Mouse (Mus musculus) A20 (cell line): ENCODE data around the gene Ror1.

Experiments
- DNase-seq: peaks from one replicate; pipeline ENCODE4 v3.0.0-alpha.2; 2011; ENCODE audit warnings: low read depth, low spot score

Gene Ror1

GRCm38 (mm10) chr4:100251270-100251669 is 155.7 kb downstream of the Ror1 start:
- no peak for DNase-seq

GRCm38 (mm10) chr4:100252050-100252449 is 156.5 kb downstream of the Ror1 start:
- no peak for DNase-seq

DNA sequence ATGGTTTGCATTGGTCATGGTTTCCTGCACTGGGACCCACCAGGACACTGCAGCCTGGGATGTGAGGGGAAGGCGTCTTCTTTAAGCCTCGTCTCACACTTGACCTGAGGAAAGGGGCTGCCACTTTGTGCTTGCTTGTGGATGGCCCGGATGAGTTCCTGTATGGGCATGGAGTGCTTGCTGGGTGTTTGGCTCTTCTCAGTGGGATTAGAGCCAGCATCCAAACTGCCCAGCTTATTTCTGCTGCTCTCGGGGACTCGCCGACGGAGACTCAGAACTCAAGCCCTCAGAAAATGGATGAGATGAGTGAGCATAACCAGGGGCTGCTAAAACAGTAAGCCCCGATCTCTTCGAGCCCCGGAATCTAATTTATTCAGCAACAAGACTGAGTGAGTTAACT is 157.1 kb downstream of the Ror1 start:
- DNase-seq, result no peak

- DNase-seq, result no peak
Observed at GRCm38 (mm10) chr4:100253401-100253800, 157.8 kb downstream of the Ror1 start.

DNA sequence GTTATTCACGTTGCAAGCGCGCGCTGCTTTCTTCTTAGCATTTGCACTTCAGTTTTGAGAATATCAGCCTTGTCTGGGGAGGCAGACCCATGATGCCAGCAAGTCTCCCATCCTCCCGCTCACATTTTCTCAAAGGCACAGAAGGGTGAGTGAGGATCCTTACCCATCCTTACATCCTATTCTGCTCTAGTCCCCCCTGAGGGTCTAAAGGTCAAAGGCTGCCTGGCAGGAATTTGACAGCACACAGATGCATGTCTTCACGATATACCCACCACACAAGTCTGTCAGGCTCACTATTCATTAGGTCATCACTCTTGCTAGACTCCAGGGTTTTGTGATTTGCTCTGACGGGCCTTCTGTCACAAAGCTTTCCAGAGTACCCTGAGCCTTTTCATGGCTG is 158.2 kb downstream of the Ror1 start:
- DNase-seq, result no peak

DNA sequence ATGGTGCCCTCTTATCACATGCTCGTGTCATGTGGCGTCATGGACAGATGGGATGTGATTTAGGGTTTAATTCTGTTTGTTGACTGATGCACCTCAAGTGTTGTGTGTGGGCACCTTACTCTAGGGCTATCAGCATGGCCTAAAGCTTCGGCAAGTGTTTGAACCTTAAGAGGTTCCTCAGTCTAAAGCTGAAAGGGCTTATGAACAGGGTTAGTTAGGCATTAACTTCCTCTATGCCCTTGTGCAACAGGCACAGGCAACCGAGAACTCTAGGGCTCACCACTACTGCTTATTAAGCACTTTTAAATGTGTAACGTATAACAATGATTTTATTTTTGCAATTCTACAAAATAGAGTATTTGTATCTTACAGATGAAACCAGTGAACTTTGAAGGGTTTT is 162.9 kb downstream of the Ror1 start:
- DNase-seq, result no peak

- no peak for DNase-seq
Observed at GRCm38 (mm10) chr4:100263917-100264316, 168.3 kb downstream of the Ror1 start.

DNA sequence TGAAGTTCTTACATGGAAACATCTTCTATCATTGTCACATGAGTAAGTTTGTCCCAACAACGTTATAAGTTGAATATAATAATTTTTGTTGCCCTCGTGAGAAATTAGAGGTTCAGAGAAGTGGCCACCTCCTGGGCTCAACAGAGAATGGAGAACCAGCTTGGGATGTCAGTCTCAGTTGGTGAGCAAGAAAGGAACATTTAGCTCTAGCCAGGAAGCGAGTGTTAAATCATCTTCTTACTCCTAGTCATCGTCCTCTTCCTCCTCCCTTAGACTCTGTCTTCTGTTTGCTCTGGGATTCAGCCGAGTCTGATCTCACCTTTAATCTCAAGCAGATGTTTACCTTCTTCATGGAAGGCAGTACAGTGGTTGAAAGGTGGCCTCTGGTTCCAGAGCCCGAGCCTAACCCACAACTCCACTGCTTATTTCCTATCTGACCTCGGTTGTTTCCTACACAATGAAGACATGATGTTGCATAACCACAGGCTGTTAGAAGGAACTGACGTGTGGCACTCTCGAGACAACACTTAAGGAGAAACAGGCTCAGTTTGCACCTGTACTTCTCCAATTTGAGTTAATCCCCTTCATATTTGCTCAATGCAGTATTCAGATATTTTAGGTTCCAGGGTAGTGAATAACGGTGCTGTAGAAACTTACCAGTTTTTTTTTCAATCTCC is 175.6 kb downstream of the Ror1 start:
- no peak for DNase-seq

DNA sequence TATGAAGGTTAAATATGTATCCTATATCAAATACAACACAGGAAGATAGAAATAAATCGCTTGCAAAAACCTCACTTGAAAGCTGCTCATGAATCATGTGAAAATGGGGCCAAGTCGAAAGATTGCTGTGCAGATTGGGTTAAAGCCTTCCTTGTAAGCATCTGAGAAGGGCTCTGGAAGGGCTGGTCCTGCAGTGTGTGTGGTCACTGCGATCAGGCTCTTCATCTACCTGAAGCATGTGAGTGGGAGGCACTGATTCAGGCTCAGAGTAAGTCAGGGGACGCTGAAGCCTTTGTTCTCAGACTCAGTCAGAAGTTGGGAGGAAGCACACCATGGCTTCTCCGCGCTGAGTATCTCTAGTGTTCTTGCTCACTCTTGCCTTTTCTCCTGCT is 176.1 kb downstream of the Ror1 start:
- DNase-seq, result no peak

- no peak for DNase-seq
Observed at GRCm38 (mm10) chr4:100273356-100273755, 177.8 kb downstream of the Ror1 start.

DNA sequence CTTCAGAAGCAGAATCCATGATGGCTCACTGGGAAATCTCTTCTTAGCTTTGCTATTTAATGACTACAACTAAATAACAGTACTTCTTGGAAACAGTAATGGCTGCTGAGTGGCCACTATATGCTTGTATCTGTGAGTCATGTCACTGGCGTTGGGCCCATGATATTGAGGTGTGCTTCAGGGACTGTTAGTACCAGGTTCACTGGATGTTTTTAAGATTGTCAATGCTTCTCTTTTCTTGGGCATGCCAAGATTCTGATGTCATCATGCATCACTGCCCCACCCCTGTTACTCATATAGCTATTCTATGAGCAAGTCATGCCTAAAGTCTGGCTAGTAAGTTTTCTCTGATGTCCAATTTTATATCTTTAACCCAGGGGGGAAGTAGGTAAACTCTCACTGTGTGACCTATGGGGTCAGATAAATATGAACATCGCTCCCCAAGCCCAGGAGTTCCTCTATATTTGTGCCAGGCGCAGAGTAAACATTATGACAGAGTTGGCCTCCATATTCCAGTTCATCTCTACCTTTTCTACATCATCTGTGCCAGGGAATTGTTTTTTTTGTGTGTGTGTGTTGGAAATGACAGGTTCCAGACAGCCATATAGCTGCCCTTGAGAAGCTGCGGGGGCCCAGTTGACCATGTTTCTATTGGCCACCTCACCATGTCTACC is 178.4 kb downstream of the Ror1 start:
- no peak for DNase-seq

- no peak for DNase-seq
Observed at GRCm38 (mm10) chr4:100276482-100276881, 180.9 kb downstream of the Ror1 start.

DNA sequence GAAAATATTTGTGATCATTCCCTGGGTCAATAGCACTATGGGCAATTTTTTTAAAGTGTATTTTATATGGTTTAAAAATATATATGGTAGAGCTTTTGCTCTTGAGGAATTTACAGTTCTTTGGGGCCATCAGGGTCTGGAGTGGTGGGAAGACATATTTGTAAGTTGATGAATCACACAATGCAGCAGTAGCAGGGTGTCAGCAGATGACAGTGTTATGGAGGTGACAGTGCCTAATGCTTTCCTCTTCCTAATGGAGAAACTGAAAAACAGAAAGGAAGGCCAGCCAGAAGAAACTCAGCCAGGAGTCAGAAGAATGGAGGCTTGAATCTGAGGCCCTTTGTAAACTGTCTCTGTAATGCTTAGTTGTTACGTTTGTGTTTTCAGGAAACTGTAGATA is 181.4 kb downstream of the Ror1 start:
- DNase-seq, result no peak

DNA sequence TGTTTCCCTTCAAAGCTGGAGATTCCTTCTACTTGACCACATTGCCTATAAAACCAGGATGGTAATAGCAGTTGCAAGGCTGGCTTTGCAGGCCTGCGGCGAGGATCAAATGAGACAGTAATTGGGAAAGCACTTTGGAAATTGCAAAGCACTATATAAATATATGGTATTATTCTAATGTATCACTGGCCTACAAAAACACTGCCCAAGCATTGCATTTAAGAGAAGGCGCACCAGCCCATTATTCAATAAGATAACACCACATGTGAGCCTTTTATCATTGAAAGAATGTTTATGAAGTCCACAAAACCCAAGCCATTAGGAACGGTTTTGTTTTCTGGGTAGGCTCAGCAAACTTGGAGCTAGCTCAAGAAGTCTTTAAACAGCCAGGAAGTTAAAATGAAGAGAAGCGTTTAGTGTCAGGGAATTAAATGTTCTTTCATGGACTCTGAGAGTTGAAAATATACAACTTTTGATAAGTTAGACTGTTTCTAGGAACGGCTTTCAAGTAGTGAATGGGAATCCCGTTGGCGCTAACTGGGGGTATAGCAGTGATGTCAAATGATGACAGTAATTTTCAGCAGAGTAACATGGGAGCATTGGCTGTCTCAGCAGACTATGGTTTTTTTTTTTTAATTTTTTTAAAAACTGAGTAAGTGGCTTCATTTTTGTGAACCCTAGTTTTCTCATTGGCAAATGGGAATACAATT is 187.7 kb downstream of the Ror1 start:
- no peak for DNase-seq

- no peak for DNase-seq
Observed at GRCm38 (mm10) chr4:100284528-100284927, 188.9 kb downstream of the Ror1 start.

DNA sequence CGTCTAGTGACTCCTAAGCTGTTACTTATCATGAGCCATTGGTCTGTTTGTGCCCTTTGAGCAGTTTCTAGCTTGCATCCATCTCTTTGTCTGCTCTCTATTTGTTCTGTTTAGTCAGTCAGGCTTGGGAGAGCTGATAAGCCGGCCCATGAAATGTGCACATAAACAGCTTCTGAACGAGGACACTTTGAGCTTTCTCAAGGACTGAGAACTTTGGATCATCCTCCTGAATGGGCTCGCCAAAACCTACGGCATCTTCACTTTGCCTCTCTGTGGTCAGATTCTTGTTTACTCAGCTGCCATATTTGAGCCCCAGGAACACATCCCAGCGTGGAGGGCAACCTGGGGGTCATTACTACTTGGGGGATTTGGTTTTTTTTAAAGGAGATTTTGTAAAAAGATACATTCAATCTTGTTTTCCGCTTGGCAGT is 190.5 kb downstream of the Ror1 start:
- no peak for DNase-seq

DNA sequence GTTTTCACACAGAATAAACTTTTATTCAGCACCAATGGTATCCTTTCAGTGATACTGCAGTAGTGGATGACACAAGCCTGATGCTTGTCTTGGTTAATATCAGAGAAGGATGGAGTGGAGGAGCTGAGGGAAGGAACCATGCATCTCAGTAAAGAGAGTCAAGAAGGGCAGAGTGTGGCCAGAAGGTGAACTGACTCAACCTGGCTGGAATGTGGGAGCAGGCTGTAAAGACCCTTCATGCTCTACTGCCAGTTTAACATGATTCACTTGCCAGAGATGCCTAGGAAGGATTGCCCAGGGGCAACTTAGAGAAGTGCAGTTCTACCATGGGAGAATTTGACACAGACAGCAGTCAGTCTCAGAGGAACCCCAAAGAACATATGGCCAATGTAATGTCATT is 191.2 kb downstream of the Ror1 start:
- DNase-seq, result no peak

DNA sequence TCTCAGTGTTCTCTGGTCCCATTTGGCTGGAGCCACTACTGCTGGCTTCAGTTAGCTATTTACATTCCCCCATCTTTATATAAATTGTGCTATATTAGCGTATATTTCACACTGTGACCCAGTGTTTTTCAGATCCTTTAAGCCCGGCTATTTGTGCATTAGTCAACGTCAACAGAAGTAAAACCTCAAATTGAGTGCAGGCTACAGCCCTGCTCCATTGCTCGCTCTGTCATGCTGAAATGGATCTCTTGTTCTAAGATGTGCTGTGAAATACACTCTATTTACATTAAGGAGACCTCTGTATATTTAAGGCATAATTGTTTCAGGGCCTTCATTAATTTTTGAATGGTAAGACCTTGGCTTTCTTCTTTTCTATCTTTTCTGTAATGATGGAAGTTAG is 192.2 kb downstream of the Ror1 start:
- DNase-seq, result no peak

DNA sequence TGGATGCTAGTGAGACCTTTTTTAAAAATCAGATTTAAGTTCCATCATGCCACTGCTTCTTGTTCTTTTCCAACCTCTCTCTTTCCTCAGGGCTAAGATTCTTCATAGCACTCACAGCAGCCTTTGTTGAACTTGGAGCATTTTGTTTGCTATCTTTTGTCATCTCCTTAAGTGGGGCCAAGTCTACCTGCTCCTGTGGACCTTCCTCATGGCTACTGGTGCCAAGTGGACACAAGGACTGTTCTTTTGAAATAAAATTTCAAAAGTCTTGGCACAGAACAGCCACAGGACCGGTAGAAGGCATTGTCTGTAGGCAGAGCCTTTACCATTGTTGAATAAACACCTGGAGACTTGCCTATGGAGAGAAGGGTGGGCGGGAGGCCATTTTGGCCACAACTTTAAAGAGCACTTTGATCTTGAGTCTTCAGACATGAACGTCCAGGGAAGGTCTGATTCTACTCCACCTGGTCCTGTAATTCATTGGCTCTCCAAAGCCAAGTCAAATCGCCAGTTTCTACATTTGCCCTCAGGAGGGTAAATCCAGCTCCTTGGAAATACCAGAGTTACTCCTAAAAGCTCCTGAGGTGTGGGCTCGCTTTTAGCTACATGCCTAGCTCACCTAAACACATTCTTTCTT is 195.5 kb downstream of the Ror1 start:
- no peak for DNase-seq

- DNase-seq, result no peak
Observed at GRCm38 (mm10) chr4:100297678-100298077, 202.1 kb downstream of the Ror1 start.

DNA sequence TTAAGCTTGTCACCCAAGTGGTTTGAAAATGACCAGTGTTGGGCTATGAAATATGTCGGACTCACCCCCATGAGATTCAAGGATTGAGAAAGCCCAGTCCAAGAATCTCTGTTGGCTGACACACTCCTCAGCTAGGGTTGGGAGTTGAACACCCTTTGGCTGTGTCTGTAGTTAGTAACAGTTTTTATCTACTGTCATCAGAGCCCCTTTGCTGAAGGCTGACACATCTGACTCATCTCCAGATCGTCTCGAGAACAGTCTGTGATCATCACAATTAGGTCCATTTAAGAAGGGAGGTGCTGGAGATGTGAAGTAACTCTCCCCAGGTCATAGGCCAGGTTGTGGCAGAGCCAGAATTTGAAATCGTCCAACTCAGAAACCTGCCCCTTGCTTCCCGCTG is 203.0 kb downstream of the Ror1 start:
- DNase-seq, result no peak

DNA sequence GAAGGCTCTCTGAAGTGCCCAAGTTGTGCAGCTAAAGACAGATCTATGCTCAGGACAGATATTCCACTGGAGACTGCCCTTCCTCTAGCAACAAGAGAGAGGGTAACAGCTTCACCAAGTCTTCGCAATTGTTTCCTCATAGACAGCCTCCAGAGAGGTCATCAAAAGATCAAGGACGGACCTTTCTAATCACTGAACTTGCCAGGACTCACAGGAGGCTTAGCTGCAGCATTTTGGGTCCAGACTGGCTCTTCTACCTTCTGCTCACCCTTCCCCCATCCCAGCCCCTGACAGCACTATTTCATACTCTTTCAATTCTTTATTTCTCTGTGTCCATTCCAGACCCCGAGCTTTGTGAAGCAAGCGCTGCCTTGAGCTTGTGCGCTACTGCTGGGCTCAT is 204.6 kb downstream of the Ror1 start:
- no peak for DNase-seq
